In genomic region chr2:172140080-172140479, GRCm38 (mm10) we compare ENCODE assay signal across 21 mouse cellular contexts.
DNase-seq lines count a peak whose midpoint lies in the region; ATAC-seq and TF ChIP-seq lines count a peak whose summit lies in the region.
"Had no signal": no experiment of that assay in that cellular context is flagged by ENCODE, and none has a peak within 500 bp of the region (broad histone marks: within the 10 kb centered on the region; RNA-seq: fewer than 3 reads in every experiment).

No protein-coding gene starts in this region.

- H3K4me2 ChIP-seq in hindbrain, embryonic 11.5 days (replicated peaks; ENCODE audit: low read depth, low read length) = no peak overlapping the region
- no peak overlapping the region for H3K4me2 ChIP-seq in neural tube, embryonic 15.5 days
- H3K4me2 ChIP-seq: embryonic facial prominence, embryonic 13.5 days; hindbrain, embryonic 13.5 days; kidney, embryonic 15.5 days; limb, embryonic 12.5 days; liver, embryonic 13.5 days; lung, embryonic 15.5 days; midbrain, embryonic 13.5 days had no signal

- WGBS in hindbrain, embryonic 10.5 days = 44% methylated on average over 6 of the region's 6 CpGs
- WGBS in hindbrain, embryonic 11.5 days = 34% methylated on average over 6 of the region's 6 CpGs
- WGBS in neural tube, embryonic 15.5 days = 22% methylated on average over 6 of the region's 6 CpGs

- no peaks in the 10 kb centered on the region for H3K9me3 ChIP-seq in hindbrain, embryonic 10.5 days
- H3K9me3 ChIP-seq in hindbrain, embryonic 11.5 days (ENCODE audit: control insufficient read depth, low read length) = no peaks in the 10 kb centered on the region
- no peaks in the 10 kb centered on the region for H3K9me3 ChIP-seq in neural tube, embryonic 15.5 days (replicated peaks)
- H3K9me3 ChIP-seq: embryonic facial prominence, embryonic 13.5 days; hindbrain, embryonic 13.5 days; limb, embryonic 12.5 days; lung, embryonic 15.5 days; midbrain, embryonic 13.5 days had no signal

- H3K4me1 ChIP-seq in hindbrain, embryonic 10.5 days (replicated peaks) = peaks cover 24% of the 10 kb centered on the region
- H3K4me1 ChIP-seq in hindbrain, embryonic 11.5 days (replicated peaks; ENCODE audit: control insufficient read depth, insufficient read depth, low read length) = no peaks in the 10 kb centered on the region
- 0 out of 2 replicates have a peak, but pooled peaks cover 5% of the 10 kb centered on the region for H3K4me1 ChIP-seq in neural tube, embryonic 15.5 days
- H3K4me1 ChIP-seq in embryonic fibroblast, embryonic 13.5 days (ENCODE audit: control insufficient read depth, insufficient read depth, low read length) = no peaks in the 10 kb centered on the region
- H3K4me1 ChIP-seq: embryonic facial prominence, embryonic 13.5 days; limb, embryonic 12.5 days; liver, embryonic 13.5 days; lung, embryonic 15.5 days had no signal

- no peak overlapping the region for H3K9ac ChIP-seq in hindbrain, embryonic 11.5 days (ENCODE audit: low read depth, low read length)
- H3K9ac ChIP-seq in neural tube, embryonic 15.5 days (replicated peaks) = no peak overlapping the region
- H3K9ac ChIP-seq: embryonic facial prominence, embryonic 13.5 days; hindbrain, embryonic 13.5 days; kidney, embryonic 15.5 days; limb, embryonic 12.5 days; liver, embryonic 13.5 days; lung, embryonic 15.5 days; midbrain, embryonic 13.5 days had no signal

- no peaks in the 10 kb centered on the region for H3K36me3 ChIP-seq in hindbrain, embryonic 10.5 days
- no peaks in the 10 kb centered on the region for H3K36me3 ChIP-seq in hindbrain, embryonic 11.5 days (ENCODE audit: control insufficient read depth, insufficient read depth, low read length)
- no peaks in the 10 kb centered on the region for H3K36me3 ChIP-seq in neural tube, embryonic 15.5 days
- H3K36me3 ChIP-seq: embryonic facial prominence, embryonic 13.5 days; G1E; hindbrain, embryonic 13.5 days; kidney, embryonic 15.5 days; limb, embryonic 12.5 days; liver, embryonic 13.5 days; lung, embryonic 15.5 days; midbrain, embryonic 13.5 days had no signal

- H3K27ac ChIP-seq in hindbrain, embryonic 10.5 days = 0 out of 2 replicates have a peak overlapping the region, but pooled peaks have one; percentile 56
- no peak overlapping the region for H3K27ac ChIP-seq in hindbrain, embryonic 11.5 days (ENCODE audit: low read depth, low read length)
- H3K27ac ChIP-seq in neural tube, embryonic 15.5 days (replicated peaks) = no peak overlapping the region
- peak overlapping the region; percentile 43; the same call in 1 of the 2 replicates for H3K27ac ChIP-seq in embryonic fibroblast, embryonic 13.5 days (ENCODE audit: insufficient read depth, low read length)
- H3K27ac ChIP-seq: embryonic facial prominence, embryonic 13.5 days; hindbrain, embryonic 13.5 days; kidney, embryonic 15.5 days; limb, embryonic 12.5 days; liver, embryonic 13.5 days; lung, embryonic 15.5 days; midbrain, embryonic 13.5 days had no signal

- DNase-seq in hindbrain, embryonic 10.5 days (ENCODE audit: low spot score) = no peak
- DNase-seq in hindbrain, embryonic 11.5 days (ENCODE audit: low spot score) = no peak
- DNase-seq in neural tube, embryonic 10.5 days (ENCODE audit: extremely low spot score, low spot score) = peak; percentile 22
- peak; percentile 67 to 73 for DNase-seq in left cerebral cortex, postnatal 36 days (ENCODE audit: low spot score in 2 of 2)
- DNase-seq in cerebellum, adult 9-11 months = no peak
- DNase-seq in adrenal gland, postnatal 36 days = no peak
- DNase-seq: cerebellum, adult 11 months; cerebellum, postnatal 36 days; gastrocnemius, postnatal 14 days; liver, embryonic 13.5 days had no signal

- ATAC-seq in hindbrain, embryonic 11.5 days (ENCODE audit: low FRiP score) = no peak
- no peak for ATAC-seq in neural tube, embryonic 15.5 days (ENCODE audit: low FRiP score)
- ATAC-seq: forebrain, embryonic 16.5 days; midbrain, embryonic 13.5 days had no signal

- H3K4me3 ChIP-seq in hindbrain, embryonic 10.5 days = no peak overlapping the region
- no peak overlapping the region for H3K4me3 ChIP-seq in hindbrain, embryonic 11.5 days (ENCODE audit: low read depth, low read length)
- no peak overlapping the region for H3K4me3 ChIP-seq in neural tube, embryonic 15.5 days (replicated peaks)
- H3K4me3 ChIP-seq in embryonic fibroblast, embryonic 13.5 days (ENCODE audit: insufficient read depth, low read length) = no peak overlapping the region
- H3K4me3 ChIP-seq: embryonic facial prominence, embryonic 13.5 days; hindbrain, embryonic 13.5 days; kidney, embryonic 15.5 days; limb, embryonic 12.5 days; liver, embryonic 13.5 days; lung, embryonic 15.5 days; midbrain, embryonic 13.5 days; myocyte had no signal

- TF ChIP-seq POLR2A in embryonic fibroblast, embryonic 13.5 days (IDR thresholded peaks at IDR 0.05; ENCODE audit: low read depth, low read length) = no peak

- no peaks in the 10 kb centered on the region for H3K27me3 ChIP-seq in hindbrain, embryonic 10.5 days (ENCODE audit: insufficient read depth, poor library complexity, severe bottlenecking)
- H3K27me3 ChIP-seq in hindbrain, embryonic 11.5 days (ENCODE audit: control insufficient read depth, insufficient read depth, low read length) = no peaks in the 10 kb centered on the region
- no peaks in the 10 kb centered on the region for H3K27me3 ChIP-seq in neural tube, embryonic 15.5 days (replicated peaks)
- H3K27me3 ChIP-seq: embryonic facial prominence, embryonic 13.5 days; hindbrain, embryonic 13.5 days; kidney, embryonic 15.5 days; limb, embryonic 12.5 days; liver, embryonic 13.5 days; lung, embryonic 15.5 days; midbrain, embryonic 13.5 days had no signal

- TF ChIP-seq CTCF in embryonic fibroblast, embryonic 13.5 days (IDR thresholded peaks at IDR 0.05; ENCODE audit: borderline replicate concordance, insufficient read depth, low read length) = no peak

- intact Hi-C loops in left cerebral cortex, postnatal 36 days (cut with DNase I) = no loop called here

Comparison
In these comparisons a context has a peak if more than half of its experiments do, and no peak if none do; other contexts are left out.
1. H3K27ac ChIP-seq: peak in hindbrain, embryonic 10.5 days (single experiment) and embryonic fibroblast, embryonic 13.5 days (single experiment); none in hindbrain, embryonic 11.5 days (single experiment) and neural tube, embryonic 15.5 days (single experiment).
2. DNase-seq: peak in neural tube, embryonic 10.5 days (single experiment) and left cerebral cortex, postnatal 36 days (2 of 2); none in hindbrain, embryonic 10.5 days (single experiment), hindbrain, embryonic 11.5 days (single experiment), cerebellum, adult 9-11 months (single experiment) and adrenal gland, postnatal 36 days (0 of 2).